Mouse (Mus musculus): ENCODE data around the gene Kdm2b. TPM values are rescaled to one million over a fixed set of nuclear protein-coding genes. Genes with fewer than 3 reads are reported as not detected.

Gene Kdm2b
- polyA plus RNA-seq, 1 experiment from 2014 or later = 92.2 TPM

GRCm38 (mm10) chr5:122947534-122947933 lies 42.1 kb downstream of the Kdm2b start:
- no peak overlapping the region for H3K27ac ChIP-seq (ENCODE audit: low read length)
- 76% methylated on average over 12 of the region's 12 CpGs for WGBS

GRCm38 (mm10) chr5:122938676-122939075 lies 50.9 kb downstream of the Kdm2b start:
- H3K27me3 ChIP-seq (ENCODE audit: insufficient read depth, low read length) = no peaks in the 10 kb centered on the region
- H3K27ac ChIP-seq (ENCODE audit: low read length) = no peak overlapping the region
- no peaks in the 10 kb centered on the region for H3K9me3 ChIP-seq (ENCODE audit: low read length)
- ATAC-seq (ENCODE audit: low FRiP score, low TSS enrichment) = no peak
- H3K36me3 ChIP-seq (ENCODE audit: insufficient read depth, low read length) = 0 out of 2 replicates have a peak, but pooled peaks cover 19% of the 10 kb centered on the region
- 84% methylated on average over 3 of the region's 3 CpGs for WGBS
- no peak overlapping the region for H3K4me3 ChIP-seq (ENCODE audit: low read length)
- H3K4me2 ChIP-seq (replicated peaks; ENCODE audit: low read depth, low read length) = no peak overlapping the region
- H3K9ac ChIP-seq (replicated peaks; ENCODE audit: low read length) = no peak overlapping the region
- H3K4me1 ChIP-seq (ENCODE audit: insufficient read depth, low read length) = no peaks in the 10 kb centered on the region

More at GRCm38 (mm10) chr5:122947534-122947933, 42.1 kb downstream of the Kdm2b start:
- H3K9ac ChIP-seq (replicated peaks; ENCODE audit: low read length) = no peak overlapping the region
- H3K27me3 ChIP-seq (ENCODE audit: insufficient read depth, low read length) = peaks cover 10% of the 10 kb centered on the region
- no peak overlapping the region for H3K4me3 ChIP-seq (ENCODE audit: low read length)
- peak overlapping the region; percentile 11; the same call in 1 of the 2 replicates for H3K4me2 ChIP-seq (replicated peaks; ENCODE audit: low read depth, low read length)
- no peak for ATAC-seq (ENCODE audit: low FRiP score, low TSS enrichment)
- H3K36me3 ChIP-seq (ENCODE audit: insufficient read depth, low read length) = 0 out of 2 replicates have a peak, but pooled peaks cover 9% of the 10 kb centered on the region
- H3K4me1 ChIP-seq (ENCODE audit: insufficient read depth, low read length) = peaks cover 23% of the 10 kb centered on the region
- no peaks in the 10 kb centered on the region for H3K9me3 ChIP-seq (ENCODE audit: low read length)

GRCm38 (mm10) chr5:122937958-122938540 lies 51.6 kb downstream of the Kdm2b start:
- WGBS = 78% methylated on average over 4 of the region's 4 CpGs
- no peak overlapping the region for H3K9ac ChIP-seq (replicated peaks; ENCODE audit: low read length)
- H3K36me3 ChIP-seq (ENCODE audit: insufficient read depth, low read length) = peaks cover 22% of the 10 kb centered on the region; the same call in 1 of the 2 replicates
- H3K4me3 ChIP-seq (ENCODE audit: low read length) = no peak overlapping the region
- no peak overlapping the region for H3K4me2 ChIP-seq (replicated peaks; ENCODE audit: low read depth, low read length)
- no peaks in the 10 kb centered on the region for H3K9me3 ChIP-seq (ENCODE audit: low read length)
- H3K27me3 ChIP-seq (ENCODE audit: insufficient read depth, low read length) = no peaks in the 10 kb centered on the region
- no peak overlapping the region for H3K27ac ChIP-seq (ENCODE audit: low read length)
- no peaks in the 10 kb centered on the region for H3K4me1 ChIP-seq (ENCODE audit: insufficient read depth, low read length)
- ATAC-seq (ENCODE audit: low FRiP score, low TSS enrichment) = no peak

- no peak for ATAC-seq (ENCODE audit: low FRiP score, low TSS enrichment)
- H3K4me3 ChIP-seq (ENCODE audit: low read length) = no peak overlapping the region
- no peak overlapping the region for H3K27ac ChIP-seq (ENCODE audit: low read length)
- H3K4me2 ChIP-seq (replicated peaks; ENCODE audit: low read depth, low read length) = no peak overlapping the region
- WGBS = 81% methylated on average over 6 of the region's 6 CpGs
- H3K36me3 ChIP-seq (ENCODE audit: insufficient read depth, low read length) = peaks cover 32% of the 10 kb centered on the region; the same call in 1 of the 2 replicates
- no peaks in the 10 kb centered on the region for H3K27me3 ChIP-seq (ENCODE audit: insufficient read depth, low read length)
- H3K9me3 ChIP-seq (ENCODE audit: low read length) = no peaks in the 10 kb centered on the region
- no peaks in the 10 kb centered on the region for H3K4me1 ChIP-seq (ENCODE audit: insufficient read depth, low read length)
- no peak overlapping the region for H3K9ac ChIP-seq (replicated peaks; ENCODE audit: low read length)
Measured at GRCm38 (mm10) chr5:122937031-122937430, 52.6 kb downstream of the Kdm2b start.

- no peak for ATAC-seq (ENCODE audit: low FRiP score, low TSS enrichment)
- no peaks in the 10 kb centered on the region for H3K4me1 ChIP-seq (ENCODE audit: insufficient read depth, low read length)
- no peak overlapping the region for H3K4me2 ChIP-seq (replicated peaks; ENCODE audit: low read depth, low read length)
- no peak overlapping the region; the same call in 1 of the 2 replicates for H3K9ac ChIP-seq (replicated peaks; ENCODE audit: low read length)
- H3K4me3 ChIP-seq (ENCODE audit: low read length) = no peak overlapping the region
- no peak overlapping the region for H3K27ac ChIP-seq (ENCODE audit: low read length)
- no peaks in the 10 kb centered on the region for H3K27me3 ChIP-seq (ENCODE audit: insufficient read depth, low read length)
- 90% methylated on average over 4 of the region's 4 CpGs for WGBS
- H3K9me3 ChIP-seq (ENCODE audit: low read length) = no peaks in the 10 kb centered on the region
- H3K36me3 ChIP-seq (ENCODE audit: insufficient read depth, low read length) = peaks cover 36% of the 10 kb centered on the region; the same call in 1 of the 2 replicates
Measured at GRCm38 (mm10) chr5:122935810-122936209, 53.8 kb downstream of the Kdm2b start.

- H3K4me1 ChIP-seq (ENCODE audit: insufficient read depth, low read length) = no peaks in the 10 kb centered on the region
- no peaks in the 10 kb centered on the region for H3K9me3 ChIP-seq (ENCODE audit: low read length)
- no peak overlapping the region for H3K4me3 ChIP-seq (ENCODE audit: low read length)
- ATAC-seq (ENCODE audit: low FRiP score, low TSS enrichment) = no peak
- WGBS = 58% methylated on average over 7 of the region's 7 CpGs
- no peak overlapping the region for H3K9ac ChIP-seq (replicated peaks; ENCODE audit: low read length)
- peaks cover 30% of the 10 kb centered on the region; the same call in 1 of the 2 replicates for H3K36me3 ChIP-seq (ENCODE audit: insufficient read depth, low read length)
- H3K27me3 ChIP-seq (ENCODE audit: insufficient read depth, low read length) = no peaks in the 10 kb centered on the region
- no peak overlapping the region for H3K27ac ChIP-seq (ENCODE audit: low read length)
- no peak overlapping the region for H3K4me2 ChIP-seq (replicated peaks; ENCODE audit: low read depth, low read length)
Measured at GRCm38 (mm10) chr5:122930991-122931390, 58.6 kb downstream of the Kdm2b start.

- 73% methylated on average over 3 of the region's 3 CpGs for WGBS
Measured at GRCm38 (mm10) chr5:122928293-122928692, 61.3 kb downstream of the Kdm2b start.

GRCm38 (mm10) chr5:122927703-122928102 lies 61.9 kb downstream of the Kdm2b start:
- Histone ChIP-seq H3K4me1 (ENCODE audit: insufficient read depth, low read length) (0 out of 2 replicates have a peak, but pooled peaks cover 4% of the 10 kb centered on the region), H3K36me3 (ENCODE audit: insufficient read depth, low read length) (peaks cover 14% of the 10 kb centered on the region; the same call in 1 of the 2 replicates), H3K9me3 (ENCODE audit: low read length) (no peaks in the 10 kb centered on the region), H3K4me2 (replicated peaks; ENCODE audit: low read depth, low read length) (no peak overlapping the region), H3K4me3 (ENCODE audit: low read length) (no peak overlapping the region), H3K27ac (ENCODE audit: low read length) (no peak overlapping the region), H3K27me3 (ENCODE audit: insufficient read depth, low read length) (no peaks in the 10 kb centered on the region), H3K9ac (replicated peaks; ENCODE audit: low read length) (no peak overlapping the region)
- 79% methylated on average over 6 of the region's 6 CpGs for WGBS
- no peak for ATAC-seq (ENCODE audit: low FRiP score, low TSS enrichment)

More at GRCm38 (mm10) chr5:122928293-122928692, 61.3 kb downstream of the Kdm2b start:
- H3K9me3 ChIP-seq (ENCODE audit: low read length) = no peaks in the 10 kb centered on the region
- ATAC-seq (ENCODE audit: low FRiP score, low TSS enrichment) = 0 out of 2 replicates have a peak, but pooled peaks have one; percentile 18
- H3K9ac ChIP-seq (replicated peaks; ENCODE audit: low read length) = no peak overlapping the region
- no peak overlapping the region for H3K4me3 ChIP-seq (ENCODE audit: low read length)
- H3K27ac ChIP-seq (ENCODE audit: low read length) = no peak overlapping the region
- H3K4me2 ChIP-seq (replicated peaks; ENCODE audit: low read depth, low read length) = no peak overlapping the region
- H3K27me3 ChIP-seq (ENCODE audit: insufficient read depth, low read length) = no peaks in the 10 kb centered on the region
- peaks cover 20% of the 10 kb centered on the region; the same call in 1 of the 2 replicates for H3K36me3 ChIP-seq (ENCODE audit: insufficient read depth, low read length)
- 0 out of 2 replicates have a peak, but pooled peaks cover 4% of the 10 kb centered on the region for H3K4me1 ChIP-seq (ENCODE audit: insufficient read depth, low read length)

GRCm38 (mm10) chr5:122927092-122927491 lies 62.5 kb downstream of the Kdm2b start:
- H3K27me3 ChIP-seq (ENCODE audit: insufficient read depth, low read length) = no peaks in the 10 kb centered on the region
- H3K36me3 ChIP-seq (ENCODE audit: insufficient read depth, low read length) = peaks cover 8% of the 10 kb centered on the region; the same call in 1 of the 2 replicates
- no peak overlapping the region for H3K4me3 ChIP-seq (ENCODE audit: low read length)
- ATAC-seq (ENCODE audit: low FRiP score, low TSS enrichment) = no peak
- 0 out of 2 replicates have a peak overlapping the region, but pooled peaks have one; percentile 2 for H3K9ac ChIP-seq (replicated peaks; ENCODE audit: low read length)
- no peak overlapping the region for H3K27ac ChIP-seq (ENCODE audit: low read length)
- WGBS = 89% methylated on average over 8 of the region's 8 CpGs
- 0 out of 2 replicates have a peak, but pooled peaks cover 4% of the 10 kb centered on the region for H3K4me1 ChIP-seq (ENCODE audit: insufficient read depth, low read length)
- H3K4me2 ChIP-seq (replicated peaks; ENCODE audit: low read depth, low read length) = no peak overlapping the region
- H3K9me3 ChIP-seq (ENCODE audit: low read length) = no peaks in the 10 kb centered on the region

GRCm38 (mm10) chr5:122926341-122926740 lies 63.3 kb downstream of the Kdm2b start:
- WGBS = 52% methylated on average over 3 of the region's 3 CpGs
- H3K4me1 ChIP-seq (ENCODE audit: insufficient read depth, low read length) = 0 out of 2 replicates have a peak, but pooled peaks cover 4% of the 10 kb centered on the region
- H3K27ac ChIP-seq (ENCODE audit: low read length) = no peak overlapping the region
- no peaks in the 10 kb centered on the region for H3K27me3 ChIP-seq (ENCODE audit: insufficient read depth, low read length)
- no peaks in the 10 kb centered on the region for H3K9me3 ChIP-seq (ENCODE audit: low read length)
- H3K9ac ChIP-seq (replicated peaks; ENCODE audit: low read length) = no peak overlapping the region
- H3K4me2 ChIP-seq (replicated peaks; ENCODE audit: low read depth, low read length) = no peak overlapping the region
- H3K4me3 ChIP-seq (ENCODE audit: low read length) = no peak overlapping the region
- 0 out of 2 replicates have a peak, but pooled peaks cover 3% of the 10 kb centered on the region for H3K36me3 ChIP-seq (ENCODE audit: insufficient read depth, low read length)
- no peak for ATAC-seq (ENCODE audit: low FRiP score, low TSS enrichment)
